Mouse (Mus musculus) spleen, adult 2 months (tissue): ENCODE results near the gene AC161166.1.

Experiments used
- CTCF ChIP-seq: fragments of 200-500 bp; IDR thresholded peaks from 2 replicates; pipeline ENCODE4 v1.5.1; 2011; ENCODE audit warnings: mild to moderate bottlenecking, inconsistent platforms; ENCODE audit not compliant: insufficient read depth, insufficient read length, insufficient replicate concordance; ENCODE audit errors: extremely low read depth
- POLR2A ChIP-seq: fragments of 200-500 bp; IDR thresholded peaks from 2 replicates; pipeline ENCODE4 v1.6.1; 2011; ENCODE audit warnings: low read depth, low read length, inconsistent platforms

- TF ChIP-seq CTCF: peak; percentile 78
- no peak for TF ChIP-seq POLR2A
Measured at GRCm38 (mm10) chr7:24531211-24531971, 19.1 kb upstream of the AC161166.1 start.
